Mouse (Mus musculus): ENCODE measurements at regions not wholly inside any gene's neighbourhood (a gene's known extent, or its start where the extent isn't known, plus 50 kb on each side); places are given as distances from the start of the nearest gene placed in this dataset.

DNA sequence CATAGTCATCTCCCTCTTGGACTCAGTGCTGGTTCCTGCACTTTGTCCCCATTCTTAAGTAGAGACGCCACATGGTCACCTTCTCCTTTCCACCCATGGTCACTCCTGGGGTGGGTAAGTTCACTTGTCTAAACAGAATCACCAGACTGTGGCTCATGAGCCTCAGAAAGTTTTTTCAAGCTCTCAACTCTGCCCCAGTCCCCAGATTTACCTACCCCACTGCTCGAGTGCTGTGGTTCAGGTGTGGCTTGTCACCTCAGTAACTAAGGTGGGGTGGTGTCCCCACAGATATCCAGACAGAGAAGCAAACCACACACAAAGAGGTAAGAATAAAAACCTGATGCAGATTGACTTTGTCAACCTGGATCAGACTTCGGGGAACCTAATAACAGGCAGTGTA, 87.6 kb downstream of the Rpl10-ps3 start:
- no peak for DNase-seq

- peak in 1 of 2 experiments; percentile 5 for DNase-seq
Observed at GRCm38 (mm10) chr9:50244982-50245671, 99.6 kb downstream of the Rpl10-ps3 start.

- no peak for DNase-seq
Observed at GRCm38 (mm10) chr9:50240923-50241322, 103.8 kb downstream of the Rpl10-ps3 start.

- no peak for DNase-seq
Observed at GRCm38 (mm10) chr9:50235908-50236307, 108.9 kb downstream of the Rpl10-ps3 start.

DNA sequence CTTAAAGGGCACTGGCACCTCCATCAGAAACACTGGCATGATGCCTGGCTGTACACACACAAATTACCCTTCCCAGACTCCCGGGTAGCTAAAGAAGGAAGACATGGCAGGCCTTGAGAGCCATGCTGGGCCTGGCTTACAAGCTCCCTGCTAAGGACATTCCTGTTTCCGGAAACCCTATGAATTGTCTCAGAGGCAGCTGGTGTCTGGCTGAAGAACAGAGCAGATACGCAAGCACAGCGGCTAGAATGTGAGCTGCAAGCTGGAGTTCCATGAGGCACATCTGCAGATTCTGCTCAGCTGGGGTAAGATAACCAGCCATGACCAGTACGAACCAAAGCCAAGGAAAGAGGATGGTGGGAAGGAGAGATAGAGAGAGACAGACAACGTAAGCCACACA, 110.1 kb downstream of the Rpl10-ps3 start:
- DNase-seq, result no peak

GRCm38 (mm10) chr9:50232958-50233510, 111.7 kb downstream of the Rpl10-ps3 start:
- no peak for DNase-seq

DNA sequence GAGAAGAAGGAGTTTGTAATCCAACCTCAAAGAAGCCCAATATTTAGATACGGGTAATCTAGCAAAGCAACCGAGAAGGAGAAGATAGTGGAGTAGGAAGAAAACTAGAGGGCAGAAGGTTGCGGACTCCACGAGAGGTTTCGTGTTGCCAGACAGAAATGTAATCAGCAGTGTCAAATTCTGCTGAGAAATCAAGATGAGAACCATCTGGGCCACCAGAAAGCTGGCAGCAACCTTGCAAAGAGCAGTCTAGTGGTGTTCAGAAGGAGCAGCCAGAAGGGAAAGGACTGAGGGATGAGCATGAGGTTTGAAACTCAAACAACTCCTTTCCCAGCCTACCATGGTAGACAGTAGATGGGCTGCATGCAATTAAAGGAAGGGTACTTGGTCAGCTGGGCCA, 134.3 kb downstream of the Rpl10-ps3 start:
- no peak for DNase-seq

- DNase-seq, result no peak
Observed at GRCm38 (mm10) chr9:50199422-50200218, 145.1 kb downstream of the Rpl10-ps3 start.

DNA sequence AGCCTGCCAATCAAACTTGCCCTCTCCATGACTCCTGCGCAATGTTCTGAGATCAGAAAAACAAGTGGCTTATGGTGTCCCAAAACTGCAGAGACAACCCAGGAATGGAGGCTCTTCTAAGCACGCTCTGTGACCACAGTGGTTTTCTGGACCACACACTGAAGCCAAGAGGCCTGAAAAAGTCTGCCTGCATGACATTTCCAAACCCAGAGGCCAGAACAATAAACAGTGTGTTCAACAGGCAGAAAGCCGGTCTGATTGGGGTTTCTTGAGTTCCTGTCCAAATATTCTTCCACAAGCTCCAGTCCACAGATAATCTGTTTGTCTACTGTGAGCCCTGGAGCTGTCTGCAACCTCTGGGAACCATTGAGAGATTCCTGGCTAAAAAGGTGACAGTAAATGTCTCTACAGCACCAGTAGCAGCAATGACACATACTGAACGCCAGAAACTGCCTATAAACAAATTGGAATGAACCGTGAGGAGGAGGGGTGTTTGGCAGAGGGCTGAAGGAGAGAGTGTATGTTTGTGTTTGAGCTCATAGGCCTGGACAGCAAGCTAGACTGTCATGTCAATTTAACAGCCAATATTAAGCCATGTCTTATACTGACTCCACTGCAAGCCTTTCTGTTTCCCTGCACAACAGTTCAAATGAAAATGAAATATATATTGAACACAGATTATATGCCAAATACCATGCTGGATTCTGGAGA, 152.2 kb downstream of the Rpl10-ps3 start:
- no peak for DNase-seq

DNA sequence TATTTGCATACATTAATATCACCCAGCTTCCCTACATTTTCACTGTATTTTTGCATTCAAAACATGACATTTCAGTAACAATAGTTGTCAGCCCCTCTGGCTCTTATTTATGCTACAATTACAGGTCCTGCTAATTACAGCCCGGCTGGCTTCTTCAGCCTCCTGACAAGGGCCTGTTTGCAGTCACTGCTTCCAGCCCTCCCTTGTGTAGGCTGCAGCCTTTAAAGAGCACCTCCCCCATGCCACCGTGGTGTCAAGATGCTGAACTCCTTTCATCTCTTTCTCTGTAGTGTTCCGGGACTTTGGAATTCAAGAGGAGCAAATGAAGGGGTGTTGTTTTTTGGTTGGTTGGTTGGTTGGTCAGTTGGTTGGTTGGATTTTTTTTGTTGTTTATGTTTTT, 153.6 kb downstream of the Rpl10-ps3 start:
- no peak for DNase-seq

DNA sequence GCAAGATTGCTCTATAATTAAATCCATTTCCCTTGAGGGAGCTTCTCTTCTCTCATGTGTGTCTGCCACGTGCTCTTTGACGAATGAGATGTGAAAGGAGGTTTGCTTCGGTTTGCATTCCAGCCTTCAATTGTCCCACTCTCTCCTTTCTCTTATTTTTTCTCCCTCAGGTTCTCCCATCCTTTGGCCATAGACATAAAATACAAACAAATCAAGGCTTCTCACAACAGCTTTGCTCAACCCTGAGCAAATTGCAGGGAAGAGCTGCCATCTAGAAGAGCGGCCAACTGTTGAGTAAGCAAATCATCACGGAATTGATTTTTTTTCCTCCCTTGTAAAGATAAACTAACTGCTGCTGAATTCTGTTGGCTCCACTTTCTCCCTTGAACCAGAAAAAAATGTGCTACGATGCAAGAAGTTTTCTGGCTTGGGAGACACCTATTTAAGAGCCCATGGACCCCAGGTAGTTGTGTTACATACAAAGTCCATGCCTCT, 156.1 kb downstream of the Rpl10-ps3 start:
- DNase-seq, result no peak

- DNase-seq, result no peak
Observed at GRCm38 (mm10) chr9:50181360-50181759, 163.4 kb downstream of the Rpl10-ps3 start.

GRCm38 (mm10) chr9:50176131-50176530, 168.6 kb downstream of the Rpl10-ps3 start:
- no peak for DNase-seq

- peak; percentile 40 to 67 for DNase-seq
Observed at GRCm38 (mm10) chr9:50171826-50172464, 172.8 kb downstream of the Rpl10-ps3 start.

- DNase-seq, result no peak
Observed at GRCm38 (mm10) chr9:50171164-50171563, 173.6 kb downstream of the Rpl10-ps3 start.

- DNase-seq, result no peak
Observed at GRCm38 (mm10) chr9:50170637-50171036, 174.1 kb downstream of the Rpl10-ps3 start.

- no peak for DNase-seq
Observed at GRCm38 (mm10) chr9:50154618-50155017, 190.2 kb downstream of the Rpl10-ps3 start.

DNA sequence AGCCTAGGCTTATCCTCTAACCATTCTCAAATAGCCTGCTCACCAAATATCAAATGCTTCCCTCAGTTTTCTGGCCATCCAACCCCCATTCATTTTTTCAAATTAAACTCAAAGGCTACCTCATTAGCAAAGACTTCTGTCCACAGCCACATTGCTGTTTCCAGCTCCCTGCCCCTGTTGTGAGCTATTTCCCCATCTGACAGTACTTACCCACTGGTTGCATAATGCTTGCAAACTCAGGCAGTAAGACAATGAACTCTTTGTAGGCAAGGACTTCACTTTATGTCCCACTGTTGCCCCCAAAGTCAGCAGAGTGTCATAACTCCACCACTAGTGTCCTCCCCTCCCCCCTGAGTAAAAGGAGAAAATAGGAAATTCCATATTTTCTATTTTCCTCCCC, 194.7 kb downstream of the Rpl10-ps3 start:
- no peak for DNase-seq

GRCm38 (mm10) chr9:50142756-50143155, 202.0 kb downstream of the Rpl10-ps3 start:
- DNase-seq, result no peak

DNA sequence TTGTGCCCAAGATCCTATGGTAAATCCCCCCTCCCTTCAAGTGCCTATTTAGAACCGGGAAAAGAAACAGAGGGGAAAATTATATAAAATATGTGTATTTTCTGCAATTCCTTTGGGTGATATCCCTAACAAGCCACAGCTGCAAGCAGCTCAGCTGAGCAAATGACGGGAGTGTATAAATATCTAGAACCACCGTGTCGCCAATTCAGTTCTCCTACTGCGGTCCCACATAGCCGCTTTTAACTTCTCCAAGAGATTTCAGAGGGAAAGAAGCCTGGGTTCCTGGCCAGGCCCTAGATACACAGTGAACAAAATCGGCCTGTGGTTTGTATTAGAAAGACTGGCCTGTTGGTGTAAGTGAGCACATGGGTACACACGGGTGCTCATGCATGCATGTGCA, 202.7 kb downstream of the Rpl10-ps3 start:
- no peak for DNase-seq

GRCm38 (mm10) chr9:50141176-50141575, 203.6 kb downstream of the Rpl10-ps3 start:
- DNase-seq, result no peak

GRCm38 (mm10) chr9:50138341-50138978, 206.3 kb downstream of the Rpl10-ps3 start:
- DNase-seq, result no peak

Measured in layer of hippocampus, postnatal 36 days (tissue).